Mouse (Mus musculus): ENCODE measurements at regions not wholly inside any gene's neighbourhood (a gene's known extent, or its start where the extent isn't known, plus 50 kb on each side); places are given as distances from the start of the nearest gene placed in this dataset.

GRCm38 (mm10) chr9:88091781-88092527 is 235.0 kb upstream of the Nt5e start:
- TF ChIP-seq CTCF (IDR thresholded peaks at IDR 0.05; ENCODE audit: borderline replicate concordance, extremely low read depth, insufficient read depth, insufficient read length): no peak
- TF ChIP-seq POLR2A (IDR thresholded peaks at IDR 0.05; ENCODE audit: borderline replicate concordance, extremely low read depth, insufficient read depth, insufficient read length, poor library complexity, severe bottlenecking): no peak
